Mouse (Mus musculus) cortical plate, adult 2 months (tissue): ENCODE measurements around the gene Gm6793. TPM values are rescaled to one million over a fixed set of nuclear protein-coding genes. Genes with fewer than 3 reads are reported as not detected.

Experiments
- H3K27ac ChIP-seq: fragments of 200-500 bp; 2 replicates; pipeline ENCODE4 v1.5.1; 2012; ENCODE audit warnings: low read length, control low read depth, inconsistent platforms; ENCODE audit not compliant: insufficient read depth
- H3K4me1 ChIP-seq: fragments of 200-500 bp; 2 replicates; pipeline ENCODE4 v1.6.1; 2011; ENCODE audit warnings: low read length; ENCODE audit not compliant: control insufficient read depth, insufficient read depth
- H3K4me3 ChIP-seq: fragments of 200-500 bp; 2 replicates; pipeline ENCODE4 v1.5.1; 2011; ENCODE audit warnings: mild to moderate bottlenecking, low read length, control low read depth; ENCODE audit not compliant: insufficient read depth
- CTCF ChIP-seq: fragments of 200-500 bp; IDR thresholded peaks from 2 replicates; pipeline ENCODE4 v1.5.1; 2011; ENCODE audit warnings: mild to moderate bottlenecking, control low read depth, low read length; ENCODE audit not compliant: insufficient read depth; ENCODE audit errors: extremely low read depth
- POLR2A ChIP-seq: fragments of 200-500 bp; IDR thresholded peaks from 2 replicates; pipeline ENCODE4 v1.6.1; 2011; ENCODE audit warnings: mild to moderate bottlenecking, low read length, control low read depth; ENCODE audit not compliant: insufficient read depth; ENCODE audit errors: extremely low read depth
- polyA plus RNA-seq: library from polyadenylated mRNA; depleted of rRNA; stranded (reverse); fragments of >200 nt; gene quantifications from 2 replicates; pipeline ENCODE4 v1.2.3, GENCODE M21; 2012; rRNA removed

Gm6793 gene
- polyA plus RNA-seq, 1 experiment: not detected

GRCm38 (mm10) chr8:111968541-111968940, 46.3 kb downstream of the Gm6793 start:
- Histone ChIP-seq H3K4me1 (peaks cover 3% of the 10 kb centered on the region; the same call in 1 of the 2 replicates), H3K27ac (no peak overlapping the region), H3K4me3 (no peak overlapping the region)
- TF ChIP-seq CTCF: no peak

DNA sequence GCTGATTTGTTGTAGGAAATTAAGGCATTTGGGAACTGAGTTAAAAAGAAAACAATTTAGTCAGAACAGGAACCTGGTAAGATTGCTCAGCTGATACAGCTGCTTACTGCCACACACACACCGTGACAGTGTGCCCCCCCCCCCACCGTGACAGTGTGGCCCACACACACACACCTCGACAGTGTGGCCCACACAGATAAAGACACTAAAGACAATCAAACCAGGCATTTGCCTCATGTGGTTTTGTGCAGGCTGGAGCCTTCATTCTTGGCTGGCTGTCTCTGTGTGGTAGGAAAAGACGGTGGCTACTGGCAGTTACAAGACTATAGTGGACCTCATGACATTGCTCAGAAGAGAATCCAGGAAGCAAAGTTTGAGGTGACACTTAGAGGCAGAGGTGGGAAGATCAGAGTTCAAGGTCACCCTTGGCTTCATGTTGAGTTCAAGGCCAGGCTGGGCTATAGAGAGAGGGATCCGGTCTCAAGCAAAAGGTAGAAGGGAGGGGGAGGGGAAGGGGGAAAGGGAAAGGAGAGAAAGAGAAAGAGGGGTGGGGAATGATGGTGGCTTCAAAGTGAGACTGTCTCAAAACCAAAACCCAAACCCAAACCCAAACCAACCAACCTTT, 47.5 kb downstream of the Gm6793 start:
- Histone ChIP-seq H3K4me1 (peaks cover 3% of the 10 kb centered on the region; the same call in 1 of the 2 replicates), H3K4me3 (no peak overlapping the region), H3K27ac (no peak overlapping the region)
- no peak for TF ChIP-seq POLR2A
- no peak for TF ChIP-seq CTCF

GRCm38 (mm10) chr8:111964849-111965561, 49.8 kb downstream of the Gm6793 start:
- TF ChIP-seq CTCF (no peak), POLR2A (no peak)
- no peak overlapping the region for H3K4me3 ChIP-seq
- no peak overlapping the region for H3K27ac ChIP-seq
- H3K4me1 ChIP-seq: peaks cover 5% of the 10 kb centered on the region

DNA sequence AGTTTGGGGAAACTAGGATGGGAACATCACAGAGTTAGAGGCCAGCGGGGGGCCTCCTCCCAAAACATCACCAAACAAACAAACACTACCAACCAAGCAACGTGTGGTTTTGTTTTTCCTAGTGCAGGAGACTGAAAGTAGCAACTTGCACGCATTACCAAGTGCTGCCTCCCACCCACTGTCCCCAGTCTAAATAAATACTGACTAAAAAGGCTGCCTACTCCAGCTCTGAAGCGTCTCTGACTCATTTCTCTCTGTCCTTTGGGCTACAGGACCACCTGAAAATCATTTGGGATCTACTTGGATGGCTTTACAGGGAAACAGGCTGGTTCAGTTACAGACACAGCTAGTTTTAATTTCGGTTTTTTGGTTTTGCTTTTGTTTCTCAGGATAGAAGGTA, 50.5 kb downstream of the Gm6793 start:
- H3K4me1 ChIP-seq: peaks cover 5% of the 10 kb centered on the region
- no peak overlapping the region for H3K27ac ChIP-seq
- H3K4me3 ChIP-seq: no peak overlapping the region
- TF ChIP-seq POLR2A: no peak
- no peak for TF ChIP-seq CTCF

DNA sequence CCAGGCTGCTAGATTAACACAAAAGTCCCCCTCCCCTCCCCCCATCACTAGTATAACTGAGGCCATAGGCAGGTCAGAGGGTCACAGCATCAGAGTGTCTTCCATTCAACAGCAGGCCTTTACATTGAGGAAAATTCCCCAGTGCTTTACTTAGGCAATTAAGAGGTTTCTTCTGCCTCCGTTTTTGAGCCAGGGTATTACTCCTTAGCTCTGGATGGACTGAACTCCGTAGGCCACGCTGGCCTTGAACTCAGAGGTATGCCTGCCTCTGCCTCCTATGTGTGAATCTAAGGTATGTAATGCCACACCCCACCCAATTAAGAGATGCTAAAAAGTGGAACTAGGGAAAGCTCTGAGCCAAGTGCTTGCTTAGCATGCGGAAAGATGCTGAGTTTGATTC, 51.3 kb downstream of the Gm6793 start:
- Histone ChIP-seq H3K4me3 (no peak overlapping the region), H3K4me1 (peaks cover 5% of the 10 kb centered on the region), H3K27ac (no peak overlapping the region)
- TF ChIP-seq POLR2A (no peak), CTCF (no peak)

Other genes starting within 250 kb of the Gm6793 start
- 78.9 and 87.7 TPM in 2 replicates for gene Cfdp1, start 160.7 kb downstream of the Gm6793 start, polyA plus RNA-seq
- 3.3 and 3.4 TPM in 2 replicates for gene Tmem170, start 138.3 kb downstream of the Gm6793 start, polyA plus RNA-seq
- 1.2 and 1.4 TPM in 2 replicates for gene Chst5, start 104.6 kb downstream of the Gm6793 start, polyA plus RNA-seq
- 10.6 and 11.8 TPM in 2 replicates for gene Tmem231, start 81.2 kb downstream of the Gm6793 start, polyA plus RNA-seq
- 208 and 226 TPM in 2 replicates for gene Gabarapl2, start 74.3 kb downstream of the Gm6793 start, polyA plus RNA-seq
- gene Adat1, start 22.7 kb downstream of the Gm6793 start, polyA plus RNA-seq: 8.1 and 8.3 TPM in 2 replicates
- 64.7 and 66.6 TPM in 2 replicates for gene Kars, start 3.7 kb downstream of the Gm6793 start, polyA plus RNA-seq
- gene Terf2ip, start 3.6 kb downstream of the Gm6793 start, polyA plus RNA-seq: 28.4 and 28.7 TPM in 2 replicates